Mouse (Mus musculus) gastrocnemius, adult 18-20 months (tissue): ENCODE results near the gene Olfr159. TPM values are rescaled to one million over a fixed set of nuclear protein-coding genes. Genes with fewer than 3 reads are reported as not detected.
"Not testable (repeated sequence)": the region's sequence is repeated elsewhere in the genome, so short reads cannot be mapped to it uniquely, and the experiment has no call there.

Source experiments
- DNase-seq: peaks from one replicate; pipeline ENCODE4 v3.0.0; 2021; ENCODE audit warnings: low spot score
- long read RNA-seq, 2 experiments: library from polyadenylated mRNA; stranded (forward); transcript quantifications; one replicate each; pipeline ENCODE4 v2.0.0; 2021
- total RNA-seq, 2 experiments: library from RNA; stranded (reverse); gene quantifications; 2 replicates each; pipeline ENCODE4 v1.2.3; 2021

Gene Olfr159
- total RNA-seq = not detected
- long read RNA-seq, experiment 1 = 0 reads
- long read RNA-seq, experiment 2 = 0 reads

DNA sequence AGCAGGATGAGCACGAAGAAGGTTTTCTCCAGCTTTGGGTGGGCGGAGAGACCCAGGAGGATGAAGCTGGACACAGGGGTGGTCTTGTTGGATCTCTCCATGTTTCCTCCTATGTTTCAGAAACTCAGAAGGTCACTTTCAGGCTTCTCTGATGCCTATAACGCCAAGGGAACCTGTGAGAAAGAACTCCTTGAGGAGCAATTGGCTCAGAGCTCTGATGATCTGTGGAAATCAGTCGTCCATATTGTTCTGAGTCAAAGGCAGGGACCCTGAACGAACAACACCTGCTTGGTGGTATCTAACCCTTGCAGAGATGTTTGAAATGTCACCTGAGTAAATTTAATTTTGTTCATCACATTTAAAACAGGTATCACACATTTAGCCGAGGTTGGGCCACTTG lies at the start of gene Olfr159:
Gene Olfr159 (minus strand): TSS at position 101 of the 400 bp plus-strand sequence.
- DNase-seq = no peak

DNA sequence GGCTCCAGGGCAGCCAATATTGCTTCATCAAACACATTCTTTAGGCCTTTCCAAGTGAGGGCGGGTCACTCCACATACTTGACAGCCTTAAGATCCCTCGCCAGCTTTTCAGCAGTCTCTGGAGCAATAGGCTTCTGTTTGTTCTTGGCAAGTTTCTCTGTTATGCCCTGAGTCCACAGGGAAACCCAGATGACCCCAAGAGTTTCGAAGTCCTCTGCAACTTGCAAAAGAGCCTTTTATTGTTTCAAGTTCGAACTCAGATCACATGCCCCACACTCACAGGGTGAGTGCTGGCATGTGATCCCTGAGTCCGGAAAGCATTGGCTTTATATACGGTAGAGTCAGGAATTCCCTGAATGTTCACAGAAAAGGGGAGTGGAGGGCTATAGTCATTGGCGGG lies 28.1 kb upstream of the Olfr159 start:
- no peak for DNase-seq

- not testable (repeated sequence) for DNase-seq
These were observed 25.0 kb upstream of the Olfr159 start for GRCm38 (mm10) chr4:43795844-43796243.

- DNase-seq = no peak
These were observed 24.5 kb upstream of the Olfr159 start for GRCm38 (mm10) chr4:43795296-43795695.

- no peak for DNase-seq
These were observed 1.5 kb upstream of the Olfr159 start for GRCm38 (mm10) chr4:43772304-43772703.

- DNase-seq = no peak
These were observed 817 bp upstream of the Olfr159 start for GRCm38 (mm10) chr4:43771626-43772025.

- DNase-seq = no peak
These were observed 1.4 kb downstream of the Olfr159 start for GRCm38 (mm10) chr4:43769374-43769773.

DNA sequence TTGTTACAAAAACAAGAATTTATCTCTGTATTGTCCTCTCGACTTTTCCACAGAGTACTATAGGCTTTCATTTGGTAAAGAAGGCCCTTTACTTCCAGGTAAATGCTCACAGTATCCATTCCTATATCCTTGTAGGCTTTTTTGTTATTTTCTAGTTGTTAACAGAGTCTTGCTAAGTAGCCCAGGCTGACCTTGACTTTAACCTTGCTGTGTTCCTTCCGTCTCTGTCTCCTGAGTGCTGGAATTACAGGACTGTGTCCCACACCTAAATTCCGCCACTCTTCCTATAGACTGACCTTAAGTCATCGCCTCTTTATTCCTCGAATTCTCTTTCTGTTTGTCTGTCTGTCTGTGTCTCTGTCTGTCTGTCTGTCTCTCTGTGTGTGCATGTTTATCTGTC lies 2.5 kb downstream of the Olfr159 start:
- no peak for DNase-seq

GRCm38 (mm10) chr4:43763410-43763809 lies 7.4 kb downstream of the Olfr159 start:
- peak; percentile 61 for DNase-seq

DNA sequence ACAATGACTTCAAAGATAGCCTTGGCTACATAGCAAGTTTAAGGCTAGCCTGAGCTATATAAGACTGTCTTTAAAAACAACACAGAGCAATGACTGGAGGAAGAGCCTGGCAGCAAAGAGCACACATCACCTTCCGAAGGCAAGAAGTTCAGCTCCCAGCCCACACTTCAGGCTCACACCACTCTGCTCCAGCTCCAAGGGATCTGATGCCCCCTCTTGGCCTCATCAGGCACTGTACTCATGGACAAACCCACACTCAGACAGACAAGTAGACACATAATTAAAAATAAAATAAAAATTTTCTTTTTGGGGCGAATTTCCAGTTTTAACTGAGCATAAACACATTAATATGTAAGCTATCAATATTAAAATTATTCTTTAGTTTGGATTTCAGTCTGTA lies 9.5 kb downstream of the Olfr159 start:
- DNase-seq = no peak

GRCm38 (mm10) chr4:43760460-43760859 lies 10.3 kb downstream of the Olfr159 start:
- peak; percentile 32 for DNase-seq

- DNase-seq = no peak
These were observed 11.0 kb downstream of the Olfr159 start for GRCm38 (mm10) chr4:43759571-43760418.

- no peak for DNase-seq
These were observed 13.6 kb downstream of the Olfr159 start for GRCm38 (mm10) chr4:43757213-43757612.

- DNase-seq = no peak
These were observed 25.6 kb downstream of the Olfr159 start for GRCm38 (mm10) chr4:43745187-43745586.

DNA sequence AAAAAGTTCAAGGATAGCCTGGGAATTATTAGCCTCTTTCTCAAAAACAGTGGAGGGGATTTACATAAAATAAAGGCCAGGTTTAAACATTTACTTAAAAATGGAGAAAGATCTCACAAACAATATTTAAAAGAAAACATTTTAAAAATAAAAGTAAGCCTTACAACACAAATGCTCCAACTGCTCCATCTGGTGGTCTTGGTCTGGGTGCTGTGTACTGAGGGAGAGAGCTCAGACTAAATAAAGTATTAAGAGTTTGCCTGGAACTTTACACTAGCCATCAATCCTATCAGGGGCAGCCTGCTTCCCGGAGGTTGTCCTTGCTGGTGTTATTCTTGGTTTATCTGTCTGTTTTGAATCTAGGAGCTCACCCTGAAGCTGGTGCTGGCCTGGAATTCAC lies 27.7 kb downstream of the Olfr159 start:
- no peak for DNase-seq

DNA sequence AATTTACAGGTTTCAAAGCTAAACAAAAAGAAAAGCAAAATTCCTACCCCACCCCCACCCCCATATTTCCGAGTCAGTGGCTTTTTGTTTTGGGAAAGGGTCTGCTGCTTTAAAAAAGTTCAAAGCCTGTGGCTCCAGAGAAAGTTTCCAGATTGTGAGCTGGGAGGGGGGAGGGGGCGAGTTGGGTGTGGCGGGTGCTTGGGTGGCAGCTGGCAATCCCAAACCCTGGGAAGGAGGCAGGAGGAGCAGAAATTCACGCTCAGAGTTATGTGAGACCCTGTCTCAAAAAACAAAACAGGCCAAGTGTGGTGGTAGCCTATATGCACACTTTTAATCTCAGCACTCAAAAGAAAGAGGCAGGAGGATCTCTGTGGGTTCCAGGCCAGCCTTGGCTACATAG lies 28.2 kb downstream of the Olfr159 start:
- DNase-seq = no peak

- no peak for DNase-seq
These were observed 29.3 kb downstream of the Olfr159 start for GRCm38 (mm10) chr4:43741526-43741925.

GRCm38 (mm10) chr4:43738989-43739674 lies 31.7 kb downstream of the Olfr159 start:
- DNase-seq = no peak

DNA sequence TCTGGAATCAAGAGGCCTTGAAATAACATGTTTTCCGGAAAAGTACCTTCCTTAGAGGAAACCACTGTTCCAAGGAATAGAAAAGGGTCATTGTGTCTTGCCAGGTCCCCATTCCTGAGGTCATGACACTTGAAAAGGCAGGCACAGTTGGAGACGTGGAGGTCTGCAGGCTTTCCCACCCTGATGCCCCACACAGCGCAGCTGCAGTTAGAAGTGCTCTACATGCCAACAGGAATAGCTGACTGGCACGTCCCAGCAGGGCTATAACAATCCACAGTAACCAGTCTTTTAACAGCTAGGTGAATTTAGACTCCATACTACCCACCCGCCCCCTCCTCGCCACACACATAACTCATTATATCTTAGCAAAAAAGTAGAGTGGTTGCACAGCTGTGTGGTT lies 33.7 kb downstream of the Olfr159 start:
- no peak for DNase-seq

DNA sequence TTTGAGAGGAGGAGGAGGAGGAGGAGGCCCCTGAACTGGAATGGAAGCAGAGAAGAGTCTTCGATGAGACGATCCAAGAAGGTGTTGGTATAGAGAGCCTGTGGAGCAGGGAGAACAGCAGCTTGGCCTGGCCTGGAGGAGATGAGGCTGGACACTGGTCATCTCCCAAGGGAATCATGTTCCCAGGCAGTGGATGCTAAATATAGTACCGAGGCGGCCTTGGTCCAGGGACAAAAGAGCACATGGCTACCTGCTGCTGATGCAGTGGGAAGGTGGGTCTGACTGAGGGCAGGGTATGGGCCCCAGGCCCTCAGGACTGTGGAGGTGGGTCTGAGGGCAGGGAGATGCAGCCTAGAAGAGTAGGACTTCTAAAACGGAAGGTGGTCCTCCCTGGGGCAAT lies 37.6 kb downstream of the Olfr159 start:
- DNase-seq = peak; percentile 63

DNA sequence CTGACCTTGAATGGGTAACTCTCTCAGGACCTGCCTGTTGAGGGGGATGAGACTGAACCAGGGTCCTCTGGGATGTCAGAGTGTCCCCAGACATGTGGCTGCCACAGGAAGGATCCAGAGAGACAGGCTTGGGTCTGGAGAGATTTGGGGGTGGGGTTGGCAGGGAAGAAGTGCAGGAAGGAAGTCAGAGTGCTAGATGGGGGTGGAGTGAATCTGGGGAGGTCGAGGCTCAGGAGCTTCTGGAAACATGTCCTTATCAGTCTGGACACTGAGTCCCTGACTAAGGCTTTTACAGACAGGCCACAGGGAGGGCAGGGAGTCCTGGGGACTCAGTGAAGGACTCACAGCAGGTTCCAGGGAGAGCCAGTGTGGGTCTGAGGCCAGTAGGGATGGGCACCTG lies 38.6 kb downstream of the Olfr159 start:
- no peak for DNase-seq

- no peak for DNase-seq
These were observed 40.0 kb downstream of the Olfr159 start for GRCm38 (mm10) chr4:43730750-43731297.
